Mouse (Mus musculus): ENCODE measurements around the gene Tst. TPM values are rescaled to one million over a fixed set of nuclear protein-coding genes. Genes with fewer than 3 reads are reported as not detected.

Gene Tst
- total RNA-seq (2014; rRNA removed), result 36.6 and 37.7 TPM in 2 replicates
- 37.3 and 40.1 TPM in 2 replicates for polyA plus RNA-seq (2015; fragmentation: Nextera tagmentation; extraction: Ambion mirVana)

- WGBS, result under 1% methylated on average over 34 of the region's 34 CpGs
- peak; percentile 78 for ATAC-seq
- Histone ChIP-seq H3K36me3 (ENCODE audit: insufficient read depth) (peaks cover 3% of the 10 kb centered on the region; the same call in 1 of the 2 replicates), H3K4me1 (ENCODE audit: insufficient read depth) (peaks cover 14% of the 10 kb centered on the region; the same call in 1 of the 2 replicates), H3K4me3 (ENCODE audit: low read depth, low read length) (peak within 1 kb of the TSS; percentile 68), H3K9ac (peak within 1 kb of the TSS; percentile 72), H3K27me3 (ENCODE audit: insufficient read depth, low read length) (peaks cover 6% of the 10 kb centered on the region; the same call in 1 of the 2 replicates), H3K4me2 (ENCODE audit: low read depth) (peak within 1 kb of the TSS; percentile 86), H3K27ac (ENCODE audit: low read depth, low read length) (peak within 1 kb of the TSS; percentile 94), H3K9me3 (ENCODE audit: low read length) (no peaks in the 10 kb centered on the region)
- DNase-seq, result peak; percentile 92
- TF ChIP-seq CTCF (IDR thresholded peaks at IDR 0.05; ENCODE audit: low read depth), result no peak
These were observed at the start of gene Tst for GRCm38 (mm10) chr15:78405517-78406211. Gene Tst, minus strand, starts transcription at chr15:78405907.

- H3K27me3 ChIP-seq (ENCODE audit: insufficient read depth, low read length), result no peaks in the 10 kb centered on the region
- no peak overlapping the region for H3K27ac ChIP-seq (ENCODE audit: low read depth, low read length)
- ATAC-seq (no peak), DNase-seq (no peak)
- no peaks in the 10 kb centered on the region for H3K4me1 ChIP-seq (ENCODE audit: insufficient read depth)
- 67% methylated on average over 4 of the region's 4 CpGs for WGBS
- H3K36me3 ChIP-seq (ENCODE audit: insufficient read depth), result no peaks in the 10 kb centered on the region
- H3K9ac ChIP-seq, result no peak overlapping the region
- no peak overlapping the region for H3K4me3 ChIP-seq (ENCODE audit: low read depth, low read length)
- no peaks in the 10 kb centered on the region for H3K9me3 ChIP-seq (ENCODE audit: low read length)
- TF ChIP-seq CTCF (IDR thresholded peaks at IDR 0.05; ENCODE audit: low read depth), result no peak
- no peak overlapping the region for H3K4me2 ChIP-seq (ENCODE audit: low read depth)
These were observed 49.5 kb upstream of the Tst start for GRCm38 (mm10) chr15:78455168-78455567.

- Histone ChIP-seq H3K4me1 (ENCODE audit: insufficient read depth) (no peaks in the 10 kb centered on the region), H3K9ac (no peak overlapping the region), H3K4me3 (ENCODE audit: low read depth, low read length) (no peak overlapping the region), H3K27me3 (ENCODE audit: insufficient read depth, low read length) (no peaks in the 10 kb centered on the region), H3K9me3 (ENCODE audit: low read length) (no peaks in the 10 kb centered on the region), H3K4me2 (ENCODE audit: low read depth) (no peak overlapping the region), H3K27ac (ENCODE audit: low read depth, low read length) (no peak overlapping the region), H3K36me3 (ENCODE audit: insufficient read depth) (no peaks in the 10 kb centered on the region)
- ATAC-seq (no peak), DNase-seq (no peak)
- no peak for TF ChIP-seq CTCF (IDR thresholded peaks at IDR 0.05; ENCODE audit: low read depth)
- WGBS, result 75% methylated on average over 3 of the region's 3 CpGs
These were observed 47.2 kb upstream of the Tst start for GRCm38 (mm10) chr15:78452929-78453328.

GRCm38 (mm10) chr15:78451201-78451600, 45.5 kb upstream of the Tst start:
- H3K27me3 ChIP-seq (ENCODE audit: insufficient read depth, low read length), result no peaks in the 10 kb centered on the region
- TF ChIP-seq CTCF (IDR thresholded peaks at IDR 0.05; ENCODE audit: low read depth), result no peak
- H3K4me2 ChIP-seq (ENCODE audit: low read depth), result no peak overlapping the region
- DNase-seq (no peak), ATAC-seq (no peak)
- H3K9me3 ChIP-seq (ENCODE audit: low read length), result no peaks in the 10 kb centered on the region
- no peaks in the 10 kb centered on the region for H3K4me1 ChIP-seq (ENCODE audit: insufficient read depth)
- no peak overlapping the region for H3K27ac ChIP-seq (ENCODE audit: low read depth, low read length)
- H3K36me3 ChIP-seq (ENCODE audit: insufficient read depth), result no peaks in the 10 kb centered on the region
- WGBS, result 61% methylated on average over 2 of the region's 2 CpGs
- H3K9ac ChIP-seq, result no peak overlapping the region
- H3K4me3 ChIP-seq (ENCODE audit: low read depth, low read length), result no peak overlapping the region

GRCm38 (mm10) chr15:78450419-78450768, 44.7 kb upstream of the Tst start:
- Histone ChIP-seq H3K27ac (ENCODE audit: low read depth, low read length) (no peak overlapping the region), H3K36me3 (ENCODE audit: insufficient read depth) (no peaks in the 10 kb centered on the region), H3K4me1 (ENCODE audit: insufficient read depth) (no peaks in the 10 kb centered on the region), H3K9ac (no peak overlapping the region), H3K4me3 (ENCODE audit: low read depth, low read length) (no peak overlapping the region), H3K9me3 (ENCODE audit: low read length) (no peaks in the 10 kb centered on the region), H3K27me3 (ENCODE audit: insufficient read depth, low read length) (no peaks in the 10 kb centered on the region), H3K4me2 (ENCODE audit: low read depth) (no peak overlapping the region)
- 86% methylated on average over 6 of the region's 6 CpGs for WGBS
- no peak for ATAC-seq
- peak; percentile 9; the same call in 1 of the 2 replicates for TF ChIP-seq CTCF (IDR thresholded peaks at IDR 0.05; ENCODE audit: low read depth)
- no peak for DNase-seq

GRCm38 (mm10) chr15:78449694-78450418, 44.1 kb upstream of the Tst start:
- no peaks in the 10 kb centered on the region for H3K27me3 ChIP-seq (ENCODE audit: insufficient read depth, low read length)
- H3K36me3 ChIP-seq (ENCODE audit: insufficient read depth), result no peaks in the 10 kb centered on the region
- no peak overlapping the region for H3K4me2 ChIP-seq (ENCODE audit: low read depth)
- no peak overlapping the region for H3K9ac ChIP-seq
- ATAC-seq (no peak), DNase-seq (no peak)
- H3K4me1 ChIP-seq (ENCODE audit: insufficient read depth), result no peaks in the 10 kb centered on the region
- H3K9me3 ChIP-seq (ENCODE audit: low read length), result no peaks in the 10 kb centered on the region
- TF ChIP-seq CTCF (IDR thresholded peaks at IDR 0.05; ENCODE audit: low read depth), result no peak
- 42% methylated on average over 7 of the region's 7 CpGs for WGBS
- H3K4me3 ChIP-seq (ENCODE audit: low read depth, low read length), result no peak overlapping the region
- no peak overlapping the region for H3K27ac ChIP-seq (ENCODE audit: low read depth, low read length)

- no peak overlapping the region for H3K4me3 ChIP-seq (ENCODE audit: low read depth, low read length)
- DNase-seq, result no peak
- no peaks in the 10 kb centered on the region for H3K4me1 ChIP-seq (ENCODE audit: insufficient read depth)
- H3K4me2 ChIP-seq (ENCODE audit: low read depth), result no peak overlapping the region
- no peak for ATAC-seq
- H3K9me3 ChIP-seq (ENCODE audit: low read length), result no peaks in the 10 kb centered on the region
- TF ChIP-seq CTCF (IDR thresholded peaks at IDR 0.05; ENCODE audit: low read depth), result no peak
- H3K9ac ChIP-seq, result no peak overlapping the region
- H3K36me3 ChIP-seq (ENCODE audit: insufficient read depth), result no peaks in the 10 kb centered on the region
- no peaks in the 10 kb centered on the region for H3K27me3 ChIP-seq (ENCODE audit: insufficient read depth, low read length)
- no peak overlapping the region for H3K27ac ChIP-seq (ENCODE audit: low read depth, low read length)
- WGBS, result 77% methylated on average over 6 of the region's 6 CpGs
These were observed 43.4 kb upstream of the Tst start for GRCm38 (mm10) chr15:78449131-78449530.
